Mouse (Mus musculus) kidney, adult 2 months (tissue): ENCODE data around the gene Itgb5.

Experiments used
- CTCF ChIP-seq: fragments of 200-500 bp; conservative IDR thresholded peaks from 2 replicates; pipeline ENCODE4 v1.5.1; 2011; ENCODE audit warnings: low read depth, mild to moderate bottlenecking, control low read depth, low read length, moderate library complexity, mixed read lengths; ENCODE audit not compliant: insufficient read depth, insufficient read length
- POLR2A ChIP-seq: fragments of 200-500 bp; IDR thresholded peaks from one replicate; pipeline ENCODE4 v1.6.1; 2011; ENCODE audit warnings: low read depth, low read length, control low read depth

GRCm38 (mm10) chr16:33886665-33887064, 57.2 kb downstream of the Itgb5 start:
- no peak for TF ChIP-seq CTCF
- no peak for TF ChIP-seq POLR2A
